Mouse (Mus musculus): ENCODE data around the gene Lyrm9. TPM values are rescaled to one million over a fixed set of nuclear protein-coding genes. Genes with fewer than 3 reads are reported as not detected.

Lyrm9 gene
- 16.6 and 19.8 TPM in 2 replicates for polyA plus RNA-seq (2014; fragmentation: Nextera tagmentation; extraction: Ambion mirVana)

- ATAC-seq (ENCODE audit: low FRiP score) = peak; percentile 78
- no peaks in the 10 kb centered on the region for H3K4me1 ChIP-seq (replicated peaks; ENCODE audit: control insufficient read depth, insufficient read depth, low read length)
- no peaks in the 10 kb centered on the region for H3K9me3 ChIP-seq (ENCODE audit: control insufficient read depth, low read length)
- peak; percentile 97 for DNase-seq (ENCODE audit: low spot score)
- peak within 1 kb of the TSS; percentile 76 for H3K4me2 ChIP-seq (replicated peaks; ENCODE audit: low read depth, low read length)
- H3K27me3 ChIP-seq (ENCODE audit: control insufficient read depth, insufficient read depth, low read length) = no peaks in the 10 kb centered on the region
- no peaks in the 10 kb centered on the region for H3K36me3 ChIP-seq (ENCODE audit: control insufficient read depth, insufficient read depth, low read length)
- H3K9ac ChIP-seq (ENCODE audit: low read depth, low read length) = peak within 1 kb of the TSS; percentile 85
- under 1% methylated on average over 44 of the region's 51 CpGs for whole genome bisulfite sequencing
- 0 out of 2 replicates have a peak within 1 kb of the TSS, but pooled peaks have one; percentile 42 for H3K27ac ChIP-seq (ENCODE audit: low read depth, low read length)
- H3K4me3 ChIP-seq (ENCODE audit: low read depth, low read length) = peak within 1 kb of the TSS; percentile 58
Observed at GRCm38 (mm10) chr11:78826442-78827013, at the start of gene Lyrm9. Gene Lyrm9 (plus strand): TSS chr11:78826584.

- Histone ChIP-seq H3K36me3 (ENCODE audit: control insufficient read depth, insufficient read depth, low read length) (no peaks in the 10 kb centered on the region), H3K27me3 (ENCODE audit: control insufficient read depth, insufficient read depth, low read length) (no peaks in the 10 kb centered on the region), H3K4me3 (ENCODE audit: low read depth, low read length) (no peak overlapping the region), H3K4me2 (replicated peaks; ENCODE audit: low read depth, low read length) (no peak overlapping the region), H3K9me3 (ENCODE audit: control insufficient read depth, low read length) (no peaks in the 10 kb centered on the region), H3K9ac (ENCODE audit: low read depth, low read length) (no peak overlapping the region), H3K4me1 (replicated peaks; ENCODE audit: control insufficient read depth, insufficient read depth, low read length) (peaks cover under 1% of the 10 kb centered on the region; the same call in 1 of the 2 replicates), H3K27ac (ENCODE audit: low read depth, low read length) (no peak overlapping the region)
- ATAC-seq (ENCODE audit: low FRiP score) = no peak
- DNase-seq (ENCODE audit: low spot score) = no peak
- 60% methylated on average over 10 of the region's 10 CpGs for WGBS
Observed at GRCm38 (mm10) chr11:78777851-78778680, 48.3 kb upstream of the Lyrm9 start.

DNA sequence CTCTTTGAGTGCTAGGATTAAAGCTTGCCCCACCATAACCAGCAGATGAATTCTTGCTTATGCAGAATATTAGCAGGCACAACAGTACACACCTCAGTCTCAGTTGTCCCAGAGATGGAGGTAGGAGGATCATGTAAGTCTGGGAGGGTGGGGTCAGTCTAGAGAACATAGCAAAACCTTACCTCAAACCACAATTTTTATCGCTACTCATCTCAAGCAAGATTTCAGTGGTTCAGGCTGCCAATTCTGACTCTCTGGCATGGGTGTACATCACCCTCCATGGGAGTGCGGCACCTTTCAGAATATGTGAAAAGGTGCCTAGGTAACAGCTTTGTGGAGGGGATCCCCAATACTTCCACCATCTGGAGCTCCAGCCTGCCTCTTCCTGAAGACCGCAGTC lies 46.4 kb upstream of the Lyrm9 start:
- DNase-seq (ENCODE audit: low spot score) = no peak
- Histone ChIP-seq H3K27me3 (ENCODE audit: control insufficient read depth, insufficient read depth, low read length) (no peaks in the 10 kb centered on the region), H3K27ac (ENCODE audit: low read depth, low read length) (no peak overlapping the region), H3K4me1 (replicated peaks; ENCODE audit: control insufficient read depth, insufficient read depth, low read length) (peaks cover 3% of the 10 kb centered on the region; the same call in 1 of the 2 replicates), H3K9ac (ENCODE audit: low read depth, low read length) (no peak overlapping the region), H3K9me3 (ENCODE audit: control insufficient read depth, low read length) (no peaks in the 10 kb centered on the region), H3K36me3 (ENCODE audit: control insufficient read depth, insufficient read depth, low read length) (no peaks in the 10 kb centered on the region), H3K4me3 (ENCODE audit: low read depth, low read length) (no peak overlapping the region), H3K4me2 (replicated peaks; ENCODE audit: low read depth, low read length) (no peak overlapping the region)
- ATAC-seq (ENCODE audit: low FRiP score) = no peak
- 90% methylated on average over 3 of the region's 3 CpGs for WGBS

DNA sequence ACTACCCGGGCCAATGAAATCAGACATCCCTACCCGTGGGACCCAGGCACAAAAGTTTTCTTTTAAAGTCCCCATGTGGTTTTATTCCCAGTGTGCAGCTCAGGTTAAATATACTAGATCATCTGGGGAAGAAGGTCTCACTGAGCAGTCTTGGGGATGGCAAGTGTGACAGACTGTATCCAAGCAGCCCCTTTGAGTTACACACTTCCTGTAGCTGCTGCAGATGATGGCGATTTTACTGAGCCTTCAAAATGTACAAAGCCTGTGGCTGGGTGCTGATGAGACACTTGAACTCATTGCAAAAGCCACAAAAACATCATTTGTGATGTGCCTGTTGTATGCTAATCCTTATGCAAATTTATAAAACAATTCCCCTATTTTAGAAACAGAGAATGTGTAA lies 45.8 kb upstream of the Lyrm9 start:
- no peak overlapping the region for H3K27ac ChIP-seq (ENCODE audit: low read depth, low read length)
- ATAC-seq (ENCODE audit: low FRiP score) = no peak
- 81% methylated on average over 3 of the region's 3 CpGs for WGBS
- H3K4me1 ChIP-seq (replicated peaks; ENCODE audit: control insufficient read depth, insufficient read depth, low read length) = peaks cover 3% of the 10 kb centered on the region; the same call in 1 of the 2 replicates
- no peak for DNase-seq (ENCODE audit: low spot score)
- no peaks in the 10 kb centered on the region for H3K9me3 ChIP-seq (ENCODE audit: control insufficient read depth, low read length)
- H3K36me3 ChIP-seq (ENCODE audit: control insufficient read depth, insufficient read depth, low read length) = no peaks in the 10 kb centered on the region
- no peaks in the 10 kb centered on the region for H3K27me3 ChIP-seq (ENCODE audit: control insufficient read depth, insufficient read depth, low read length)
- H3K9ac ChIP-seq (ENCODE audit: low read depth, low read length) = no peak overlapping the region
- H3K4me2 ChIP-seq (replicated peaks; ENCODE audit: low read depth, low read length) = no peak overlapping the region
- H3K4me3 ChIP-seq (ENCODE audit: low read depth, low read length) = no peak overlapping the region

GRCm38 (mm10) chr11:78782326-78782725 lies 44.1 kb upstream of the Lyrm9 start:
- Histone ChIP-seq H3K36me3 (ENCODE audit: control insufficient read depth, insufficient read depth, low read length) (no peaks in the 10 kb centered on the region), H3K4me2 (replicated peaks; ENCODE audit: low read depth, low read length) (no peak overlapping the region), H3K27me3 (ENCODE audit: control insufficient read depth, insufficient read depth, low read length) (no peaks in the 10 kb centered on the region), H3K9me3 (ENCODE audit: control insufficient read depth, low read length) (no peaks in the 10 kb centered on the region), H3K4me3 (ENCODE audit: low read depth, low read length) (no peak overlapping the region), H3K27ac (ENCODE audit: low read depth, low read length) (no peak overlapping the region), H3K9ac (ENCODE audit: low read depth, low read length) (no peak overlapping the region), H3K4me1 (replicated peaks; ENCODE audit: control insufficient read depth, insufficient read depth, low read length) (peaks cover 3% of the 10 kb centered on the region; the same call in 1 of the 2 replicates)
- WGBS = 84% methylated on average over 5 of the region's 5 CpGs
- ATAC-seq (ENCODE audit: low FRiP score) (no peak), DNase-seq (ENCODE audit: low spot score) (no peak)

DNA sequence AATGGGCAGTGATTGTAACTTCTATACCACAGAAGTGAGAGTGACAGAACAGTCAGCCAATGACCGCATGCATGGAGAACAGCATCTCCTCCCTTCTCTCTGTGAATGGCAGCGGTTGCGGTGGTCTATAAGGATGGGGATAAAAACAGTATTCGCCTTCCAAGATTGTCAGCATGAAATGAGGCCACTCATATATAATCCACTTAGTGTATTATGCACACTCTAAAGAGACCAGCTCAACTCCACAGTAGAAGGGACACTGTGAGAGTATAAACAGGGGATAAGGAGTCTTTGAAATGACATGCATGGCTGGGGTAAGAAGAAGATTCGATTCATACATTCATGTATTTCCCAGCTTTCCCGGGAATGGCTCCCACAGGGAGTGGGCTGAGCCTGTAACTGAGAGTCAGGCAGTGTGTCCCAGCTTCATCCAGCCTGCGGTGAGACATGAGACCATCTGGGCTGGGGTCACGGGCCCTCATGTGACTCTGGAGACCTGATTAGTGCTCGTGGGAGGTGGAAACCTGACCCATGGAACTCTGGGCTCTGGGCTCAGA lies 43.5 kb upstream of the Lyrm9 start:
- 67% methylated on average over 9 of the region's 9 CpGs for WGBS
- DNase-seq (ENCODE audit: low spot score) = no peak
- no peaks in the 10 kb centered on the region for H3K36me3 ChIP-seq (ENCODE audit: control insufficient read depth, insufficient read depth, low read length)
- H3K27me3 ChIP-seq (ENCODE audit: control insufficient read depth, insufficient read depth, low read length) = no peaks in the 10 kb centered on the region; the same call in 1 of the 2 replicates
- no peaks in the 10 kb centered on the region for H3K9me3 ChIP-seq (ENCODE audit: control insufficient read depth, low read length)
- H3K4me2 ChIP-seq (replicated peaks; ENCODE audit: low read depth, low read length) = no peak overlapping the region
- H3K4me3 ChIP-seq (ENCODE audit: low read depth, low read length) = no peak overlapping the region
- H3K9ac ChIP-seq (ENCODE audit: low read depth, low read length) = no peak overlapping the region
- peaks cover 3% of the 10 kb centered on the region; the same call in 1 of the 2 replicates for H3K4me1 ChIP-seq (replicated peaks; ENCODE audit: control insufficient read depth, insufficient read depth, low read length)
- H3K27ac ChIP-seq (ENCODE audit: low read depth, low read length) = no peak overlapping the region
- ATAC-seq (ENCODE audit: low FRiP score) = no peak

- H3K9me3 ChIP-seq (ENCODE audit: control insufficient read depth, low read length) = no peaks in the 10 kb centered on the region
- peaks cover 3% of the 10 kb centered on the region; the same call in 1 of the 2 replicates for H3K4me1 ChIP-seq (replicated peaks; ENCODE audit: control insufficient read depth, insufficient read depth, low read length)
- no peak overlapping the region for H3K4me2 ChIP-seq (replicated peaks; ENCODE audit: low read depth, low read length)
- H3K36me3 ChIP-seq (ENCODE audit: control insufficient read depth, insufficient read depth, low read length) = no peaks in the 10 kb centered on the region
- DNase-seq (ENCODE audit: low spot score) = peak; percentile 55
- 16% methylated on average over 7 of the region's 7 CpGs for WGBS
- H3K27ac ChIP-seq (ENCODE audit: low read depth, low read length) = peak overlapping the region; percentile 12; the same call in 1 of the 2 replicates
- H3K9ac ChIP-seq (ENCODE audit: low read depth, low read length) = no peak overlapping the region
- ATAC-seq (ENCODE audit: low FRiP score) = peak; percentile 76
- H3K4me3 ChIP-seq (ENCODE audit: low read depth, low read length) = no peak overlapping the region
- no peaks in the 10 kb centered on the region; the same call in 1 of the 2 replicates for H3K27me3 ChIP-seq (ENCODE audit: control insufficient read depth, insufficient read depth, low read length)
Observed at GRCm38 (mm10) chr11:78786013-78786431, 40.4 kb upstream of the Lyrm9 start.

- WGBS = 71% methylated on average over 11 of the region's 11 CpGs
- no peaks in the 10 kb centered on the region; the same call in 1 of the 2 replicates for H3K27me3 ChIP-seq (ENCODE audit: control insufficient read depth, insufficient read depth, low read length)
- H3K9me3 ChIP-seq (ENCODE audit: control insufficient read depth, low read length) = no peaks in the 10 kb centered on the region
- no peak overlapping the region for H3K9ac ChIP-seq (ENCODE audit: low read depth, low read length)
- no peak overlapping the region for H3K4me2 ChIP-seq (replicated peaks; ENCODE audit: low read depth, low read length)
- ATAC-seq (ENCODE audit: low FRiP score) = no peak
- H3K4me3 ChIP-seq (ENCODE audit: low read depth, low read length) = no peak overlapping the region
- H3K27ac ChIP-seq (ENCODE audit: low read depth, low read length) = no peak overlapping the region
- no peaks in the 10 kb centered on the region for H3K36me3 ChIP-seq (ENCODE audit: control insufficient read depth, insufficient read depth, low read length)
- DNase-seq (ENCODE audit: low spot score) = no peak
- 0 out of 2 replicates have a peak, but pooled peaks cover 3% of the 10 kb centered on the region for H3K4me1 ChIP-seq (replicated peaks; ENCODE audit: control insufficient read depth, insufficient read depth, low read length)
Observed at GRCm38 (mm10) chr11:78789370-78790060, 36.9 kb upstream of the Lyrm9 start.
